Mouse (Mus musculus) ES-Bruce4 (cell line): ENCODE measurements around the gene Slc6a21. TPM values are rescaled to one million over a fixed set of nuclear protein-coding genes. Genes with fewer than 3 reads are reported as not detected.

ENCODE experiments used
- H3K27ac ChIP-seq: 2 replicates; pipeline ENCODE4 v1.5.1; 2012; ENCODE audit warnings: low read length, inconsistent platforms; ENCODE audit not compliant: insufficient read depth
- H3K27me3 ChIP-seq: 2 replicates; pipeline ENCODE4 v1.6.1; 2012; ENCODE audit warnings: mild to moderate bottlenecking, low read length, inconsistent platforms; ENCODE audit not compliant: control insufficient read depth, poor library complexity, insufficient read depth, severe bottlenecking
- H3K36me3 ChIP-seq: 2 replicates; pipeline ENCODE4 v1.6.1; 2012; ENCODE audit warnings: inconsistent platforms, mild to moderate bottlenecking, low read length, moderate library complexity; ENCODE audit not compliant: control insufficient read depth, poor library complexity, insufficient read depth, severe bottlenecking
- H3K4me1 ChIP-seq: one replicate; pipeline ENCODE4 v1.8.1; 2011; ENCODE audit warnings: low read length; ENCODE audit not compliant: control insufficient read depth, insufficient read depth
- H3K4me3 ChIP-seq: 2 replicates; pipeline ENCODE4 v1.5.1; 2011; ENCODE audit warnings: low read depth, mild to moderate bottlenecking, low read length
- H3K9ac ChIP-seq: 2 replicates; pipeline ENCODE4 v1.6.1; 2012; ENCODE audit warnings: low read depth, mild to moderate bottlenecking, inconsistent platforms; ENCODE audit not compliant: poor library complexity, severe bottlenecking
- H3K9me3 ChIP-seq: replicated peaks from 2 replicates; pipeline ENCODE4 v1.6.1; 2012; ENCODE audit warnings: mild to moderate bottlenecking, low read length, inconsistent platforms; ENCODE audit not compliant: control insufficient read depth, poor library complexity, insufficient read depth, severe bottlenecking
- CTCF ChIP-seq: IDR thresholded peaks from one replicate; pipeline ENCODE4 v1.8.1; 2011; ENCODE audit warnings: low read depth, low read length
- EP300 ChIP-seq: IDR thresholded peaks from 2 replicates; pipeline ENCODE4 v1.6.1; 2011; ENCODE audit warnings: low read depth, low read length; ENCODE audit not compliant: insufficient read depth
- POLR2A ChIP-seq: IDR thresholded peaks from one replicate; pipeline ENCODE4 v1.8.1; 2011; ENCODE audit warnings: low read length; ENCODE audit not compliant: insufficient read depth
- polyA plus RNA-seq: library from polyadenylated mRNA; stranded (reverse); fragments of >200 nt; gene quantifications from 2 replicates; pipeline ENCODE4 v1.2.4, GENCODE M21; 2011; ENCODE audit warnings: low read depth; ENCODE audit not compliant: missing spikeins, insufficient read depth, insufficient read length

The Slc6a21 gene
- polyA plus RNA-seq, 1 experiment = not detected

GRCm38 (mm10) chr7:45305275-45305674 lies 28.0 kb downstream of the Slc6a21 start:
- Histone ChIP-seq H3K4me1 (no peaks in the 10 kb centered on the region), H3K27ac (no peak overlapping the region), H3K9me3 (no peaks in the 10 kb centered on the region), H3K27me3 (no peaks in the 10 kb centered on the region), H3K9ac (0 out of 2 replicates have a peak overlapping the region, but pooled peaks have one; percentile 9), H3K36me3 (peaks cover 8% of the 10 kb centered on the region), H3K4me3 (no peak overlapping the region)
- TF ChIP-seq CTCF (peak; percentile 99), EP300 (peak; percentile 77; the same call in 1 of the 2 replicates), POLR2A (no peak)

GRCm38 (mm10) chr7:45308551-45309240 lies 31.4 kb downstream of the Slc6a21 start:
- TF ChIP-seq POLR2A (no peak), EP300 (no peak), CTCF (no peak)
- peak overlapping the region; percentile 31 for H3K4me3 ChIP-seq
- no peaks in the 10 kb centered on the region for H3K4me1 ChIP-seq
- H3K9ac ChIP-seq = no peak overlapping the region; the same call in 1 of the 2 replicates
- H3K36me3 ChIP-seq = peaks cover 2% of the 10 kb centered on the region; the same call in 1 of the 2 replicates
- H3K27me3 ChIP-seq = no peaks in the 10 kb centered on the region
- no peaks in the 10 kb centered on the region for H3K9me3 ChIP-seq
- no peak overlapping the region for H3K27ac ChIP-seq

- no peak overlapping the region for H3K9ac ChIP-seq
- no peaks in the 10 kb centered on the region for H3K27me3 ChIP-seq
- no peaks in the 10 kb centered on the region for H3K36me3 ChIP-seq
- TF ChIP-seq CTCF (peak; percentile 90), EP300 (no peak), POLR2A (no peak)
- no peak overlapping the region for H3K4me3 ChIP-seq
- no peak overlapping the region for H3K27ac ChIP-seq
- H3K9me3 ChIP-seq = no peaks in the 10 kb centered on the region
- H3K4me1 ChIP-seq = no peaks in the 10 kb centered on the region
Observed at GRCm38 (mm10) chr7:45309455-45309854, 32.1 kb downstream of the Slc6a21 start.

GRCm38 (mm10) chr7:45312023-45312422 lies 34.7 kb downstream of the Slc6a21 start:
- no peaks in the 10 kb centered on the region for H3K9me3 ChIP-seq
- peaks cover 1% of the 10 kb centered on the region for H3K4me1 ChIP-seq
- TF ChIP-seq CTCF (no peak), POLR2A (no peak), EP300 (no peak)
- H3K4me3 ChIP-seq = no peak overlapping the region
- H3K27me3 ChIP-seq = no peaks in the 10 kb centered on the region
- H3K27ac ChIP-seq = no peak overlapping the region
- H3K9ac ChIP-seq = no peak overlapping the region
- H3K36me3 ChIP-seq = 0 out of 2 replicates have a peak, but pooled peaks cover 2% of the 10 kb centered on the region

- H3K36me3 ChIP-seq = 0 out of 2 replicates have a peak, but pooled peaks cover 2% of the 10 kb centered on the region
- H3K4me1 ChIP-seq = peaks cover 1% of the 10 kb centered on the region
- no peaks in the 10 kb centered on the region for H3K9me3 ChIP-seq
- no peak overlapping the region for H3K27ac ChIP-seq
- no peaks in the 10 kb centered on the region for H3K27me3 ChIP-seq
- H3K9ac ChIP-seq = no peak overlapping the region
- TF ChIP-seq POLR2A = no peak
- TF ChIP-seq CTCF = no peak
- TF ChIP-seq EP300 = no peak
- no peak overlapping the region for H3K4me3 ChIP-seq
Observed at GRCm38 (mm10) chr7:45312686-45313453, 35.6 kb downstream of the Slc6a21 start.

- Histone ChIP-seq H3K9me3 (no peaks in the 10 kb centered on the region), H3K9ac (no peak overlapping the region), H3K4me1 (peaks cover 1% of the 10 kb centered on the region), H3K4me3 (no peak overlapping the region), H3K27me3 (no peaks in the 10 kb centered on the region), H3K27ac (no peak overlapping the region), H3K36me3 (0 out of 2 replicates have a peak, but pooled peaks cover 2% of the 10 kb centered on the region)
- TF ChIP-seq POLR2A = no peak
- TF ChIP-seq CTCF = no peak
- TF ChIP-seq EP300 = no peak
Observed at GRCm38 (mm10) chr7:45313495-45313894, 36.2 kb downstream of the Slc6a21 start.
